Mouse (Mus musculus) embryonic facial prominence, embryonic 11.5 days (tissue): Measurements from ENCODE around the gene Ecel1. TPM values are rescaled to one million over a fixed set of nuclear protein-coding genes. Genes with fewer than 3 reads are reported as not detected.
A peak's percentile ranks its signal among the peaks of the same experiment; 100 is the strongest.

Experiments used
- ATAC-seq: fragments of 200-750 bp; cut with Nextera tagmentation; replicated peaks from 2 replicates; pipeline ENCODE4 v1.8.0; 2017; ENCODE audit warnings: low read depth; ENCODE audit not compliant: insufficient number of reproducible peaks, low FRiP score, low TSS enrichment
- DNase-seq: peaks from one replicate; pipeline ENCODE4 v3.0.0-alpha.2; 2015; ENCODE audit warnings: low spot score
- H3K27ac ChIP-seq: fragments of 300-500 bp; sonication (generic); replicated peaks from 2 replicates; pipeline ENCODE4 v1.5.1; 2014; ENCODE audit warnings: mild to moderate bottlenecking, low read depth, low read length, control low read depth
- H3K27me3 ChIP-seq: fragments of 300-500 bp; sonication (generic); 2 replicates; pipeline ENCODE4 v1.6.1; 2014; ENCODE audit warnings: mild to moderate bottlenecking, low read length, moderate library complexity, mixed read lengths; ENCODE audit not compliant: control insufficient read depth, insufficient read depth
- H3K36me3 ChIP-seq: fragments of 300-500 bp; sonication (generic); replicated peaks from 2 replicates; pipeline ENCODE4 v1.6.1; 2014; ENCODE audit warnings: low read depth, mild to moderate bottlenecking, low read length, moderate library complexity, mixed read lengths; ENCODE audit not compliant: control insufficient read depth, insufficient read depth
- H3K4me1 ChIP-seq: fragments of 300-500 bp; sonication (generic); 2 replicates; pipeline ENCODE4 v1.6.1; 2014; ENCODE audit warnings: low read length, mixed read lengths; ENCODE audit not compliant: control insufficient read depth, insufficient read depth
- H3K4me2 ChIP-seq: fragments of 300-500 bp; sonication (generic); 2 replicates; pipeline ENCODE4 v1.6.1; 2014; ENCODE audit warnings: low read depth, mild to moderate bottlenecking, control low read depth, low read length, moderate library complexity
- H3K4me3 ChIP-seq: fragments of 300-500 bp; sonication (generic); 2 replicates; pipeline ENCODE4 v1.5.1; 2014; ENCODE audit warnings: low read depth, low read length, control low read depth
- H3K9ac ChIP-seq: fragments of 300-500 bp; sonication (generic); replicated peaks from 2 replicates; pipeline ENCODE4 v1.6.1; 2014; ENCODE audit warnings: mild to moderate bottlenecking, control low read depth, low read length
- H3K9me3 ChIP-seq: fragments of 300-500 bp; sonication (generic); replicated peaks from 2 replicates; pipeline ENCODE4 v1.6.1; 2016; ENCODE audit warnings: mild to moderate bottlenecking, low read length, inconsistent platforms, mixed read lengths; ENCODE audit not compliant: control insufficient read depth
- WGBS: fragments of 180-500 bp; shearing (Covaris S2); extraction: QIAGEN DNeasy Blood & Tissue Kit; methylation state at CpG from one replicate; pipeline ENCODE4 v1.1.7; 2014; 5-methylcytosine and 5-hydroxymethylcytosine counted together
- polyA plus RNA-seq: library from polyadenylated mRNA; unstranded; fragments of >200 nt; fragmentation: Nextera tagmentation; extraction: Ambion mirVana; gene quantifications from 2 replicates; pipeline ENCODE4 v1.2.1, GENCODE M21; 2014

The Ecel1 gene
- polyA plus RNA-seq, 1 experiment from 2014 or later, result 0.74 TPM

GRCm38 (mm10) chr1:87180896-87181295, 24.6 kb upstream of the Ecel1 start:
- Histone ChIP-seq H3K4me2 (no peak overlapping the region), H3K9me3 (no peaks in the 10 kb centered on the region), H3K36me3 (no peaks in the 10 kb centered on the region), H3K9ac (no peak overlapping the region), H3K27me3 (peaks cover 21% of the 10 kb centered on the region), H3K4me1 (no peaks in the 10 kb centered on the region; the same call in 1 of the 2 replicates), H3K4me3 (no peak overlapping the region), H3K27ac (no peak overlapping the region)
- 41% methylated on average over 5 of the region's 5 CpGs for WGBS
- no peak for DNase-seq
- no peak for ATAC-seq

GRCm38 (mm10) chr1:87175852-87176292, 19.6 kb upstream of the Ecel1 start:
- H3K4me3 ChIP-seq, result no peak overlapping the region
- no peak overlapping the region; the same call in 1 of the 2 replicates for H3K4me2 ChIP-seq
- H3K9ac ChIP-seq, result no peak overlapping the region
- DNase-seq (peak; percentile 72), ATAC-seq (peak; percentile 49)
- H3K27me3 ChIP-seq, result no peaks in the 10 kb centered on the region
- no peaks in the 10 kb centered on the region for H3K4me1 ChIP-seq
- no peaks in the 10 kb centered on the region for H3K36me3 ChIP-seq
- H3K27ac ChIP-seq, result no peak overlapping the region
- WGBS, result 14% methylated on average over 11 of the region's 11 CpGs
- no peaks in the 10 kb centered on the region for H3K9me3 ChIP-seq

DNA sequence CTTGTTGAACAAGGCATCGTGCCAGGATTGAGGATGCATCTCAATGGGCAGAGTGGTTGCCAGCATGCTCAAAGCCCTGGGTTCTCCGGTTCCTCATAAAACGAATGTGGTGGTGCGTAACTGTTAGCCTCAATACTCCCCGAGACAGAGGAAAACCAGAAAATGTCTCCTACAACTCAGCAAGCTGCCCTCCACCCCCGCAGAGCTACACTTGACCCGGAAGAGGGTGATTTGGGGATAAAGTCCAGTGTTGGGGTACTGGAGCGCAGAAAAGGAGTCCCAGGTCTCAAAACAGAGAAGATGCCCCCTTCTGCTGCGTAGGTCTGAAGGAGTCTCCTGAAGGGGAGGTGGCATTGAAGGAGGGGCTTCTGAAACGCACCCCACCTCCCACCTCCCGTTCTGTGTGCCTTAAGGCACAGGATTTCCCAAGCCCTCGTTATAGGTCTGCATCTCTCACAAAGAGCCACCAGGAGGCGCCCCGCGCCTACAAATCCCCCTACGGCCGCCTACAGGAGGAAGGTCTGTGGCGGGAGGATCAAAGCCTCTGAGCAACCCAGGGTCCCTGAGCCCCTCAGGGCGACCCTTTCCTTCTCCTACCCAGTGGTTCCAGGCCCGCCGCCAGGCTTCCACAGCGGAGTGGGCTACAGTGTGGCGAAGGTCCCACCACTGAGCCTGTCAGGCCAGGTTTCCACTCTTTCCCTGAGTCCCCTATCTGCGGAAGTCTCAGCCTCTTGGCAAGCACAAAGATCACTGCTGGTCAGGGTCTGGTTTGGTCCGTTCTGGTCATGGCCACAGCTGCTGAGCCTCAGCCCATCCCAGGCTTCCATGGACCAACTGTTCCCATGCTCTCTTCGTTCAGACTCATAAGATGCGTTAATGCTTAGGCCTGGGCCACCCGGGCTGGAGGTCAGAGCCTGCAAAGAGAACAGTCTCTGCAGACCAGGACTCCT, 18.0 kb upstream of the Ecel1 start:
- Histone ChIP-seq H3K4me2 (no peak overlapping the region), H3K9ac (peak overlapping the region; percentile 33; the same call in 1 of the 2 replicates), H3K9me3 (no peaks in the 10 kb centered on the region), H3K27ac (no peak overlapping the region), H3K27me3 (peaks cover 3% of the 10 kb centered on the region; the same call in 1 of the 2 replicates), H3K4me3 (no peak overlapping the region), H3K36me3 (no peaks in the 10 kb centered on the region), H3K4me1 (peaks cover 3% of the 10 kb centered on the region; the same call in 1 of the 2 replicates)
- DNase-seq (peak; percentile 89), ATAC-seq (peak; percentile 42; the same call in 1 of the 2 replicates)
- 24% methylated on average over 27 of the region's 28 CpGs for WGBS

DNA sequence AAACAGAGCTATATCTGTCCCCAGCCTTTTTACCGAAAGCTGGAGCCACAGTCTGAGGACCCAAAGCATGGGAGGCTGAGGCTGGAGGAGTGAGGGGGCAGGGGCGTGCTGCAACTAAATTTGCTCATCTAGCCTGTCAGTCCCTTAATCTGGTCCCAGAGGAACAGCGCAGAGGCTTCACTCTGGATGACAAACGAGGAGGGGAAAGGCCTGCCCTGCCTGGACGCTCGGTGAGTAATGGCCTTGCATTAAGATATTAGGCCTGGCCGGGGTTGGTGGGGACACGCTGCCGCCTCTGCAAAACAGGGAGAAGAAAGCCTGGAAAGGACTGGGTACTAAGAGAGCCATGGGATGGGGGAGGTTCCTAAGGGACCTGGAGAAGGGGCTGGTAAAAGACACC, 16.0 kb upstream of the Ecel1 start:
- Histone ChIP-seq H3K9me3 (no peaks in the 10 kb centered on the region), H3K36me3 (no peaks in the 10 kb centered on the region), H3K4me2 (no peak overlapping the region), H3K9ac (no peak overlapping the region), H3K27me3 (peaks cover 3% of the 10 kb centered on the region; the same call in 1 of the 2 replicates), H3K4me1 (peaks cover 3% of the 10 kb centered on the region; the same call in 1 of the 2 replicates), H3K4me3 (no peak overlapping the region), H3K27ac (no peak overlapping the region)
- 47% methylated on average over 9 of the region's 9 CpGs for WGBS
- ATAC-seq, result no peak
- DNase-seq, result no peak

GRCm38 (mm10) chr1:87171312-87171711, 15.0 kb upstream of the Ecel1 start:
- 78% methylated on average over 1 of the region's 1 CpGs for WGBS
- Histone ChIP-seq H3K4me3 (no peak overlapping the region), H3K27ac (no peak overlapping the region), H3K4me2 (no peak overlapping the region), H3K4me1 (peaks cover 3% of the 10 kb centered on the region; the same call in 1 of the 2 replicates), H3K9me3 (no peaks in the 10 kb centered on the region), H3K27me3 (peaks cover 3% of the 10 kb centered on the region; the same call in 1 of the 2 replicates), H3K9ac (no peak overlapping the region), H3K36me3 (no peaks in the 10 kb centered on the region)
- DNase-seq (no peak), ATAC-seq (no peak)

GRCm38 (mm10) chr1:87170458-87170857, 14.1 kb upstream of the Ecel1 start:
- Histone ChIP-seq H3K9me3 (no peaks in the 10 kb centered on the region), H3K9ac (no peak overlapping the region), H3K4me1 (peaks cover 3% of the 10 kb centered on the region; the same call in 1 of the 2 replicates), H3K27me3 (peaks cover 3% of the 10 kb centered on the region; the same call in 1 of the 2 replicates), H3K4me3 (no peak overlapping the region), H3K4me2 (peak overlapping the region; percentile 16), H3K27ac (no peak overlapping the region), H3K36me3 (no peaks in the 10 kb centered on the region)
- 0 out of 2 replicates have a peak, but pooled peaks have one; percentile 5 for ATAC-seq
- 2% methylated on average over 18 of the region's 19 CpGs for WGBS
- no peak for DNase-seq

DNA sequence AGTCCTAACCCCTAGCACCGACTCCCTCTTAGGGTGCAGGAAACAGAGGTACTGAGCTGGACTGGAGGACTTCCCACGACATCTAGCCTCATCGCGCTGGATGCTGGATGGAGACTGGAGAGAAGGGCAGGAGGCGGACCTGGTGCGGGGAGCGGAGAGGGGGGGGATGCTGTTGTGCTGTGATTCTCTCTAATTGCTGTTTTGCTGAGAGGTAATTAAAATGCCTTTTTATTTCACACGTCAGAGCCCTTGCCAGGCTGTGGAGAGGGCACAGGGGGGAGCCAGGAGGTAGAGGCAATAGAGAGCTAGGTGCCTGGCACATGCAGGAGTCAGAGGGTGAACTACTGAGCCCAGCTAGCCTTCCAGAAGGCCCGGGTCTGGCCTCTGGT, 8.5 kb upstream of the Ecel1 start:
- Histone ChIP-seq H3K9ac (no peak overlapping the region), H3K4me1 (no peaks in the 10 kb centered on the region), H3K27ac (no peak overlapping the region), H3K27me3 (peaks cover 6% of the 10 kb centered on the region; the same call in 1 of the 2 replicates), H3K4me2 (no peak overlapping the region), H3K36me3 (no peaks in the 10 kb centered on the region), H3K4me3 (no peak overlapping the region), H3K9me3 (no peaks in the 10 kb centered on the region)
- no peak for DNase-seq
- 41% methylated on average over 9 of the region's 9 CpGs for WGBS
- no peak for ATAC-seq
